Comparison of ENCODE assay signal across 8 mouse cellular contexts in genomic region chr10:127123436-127123805, GRCm38 (mm10). TPM values are rescaled to one million over a fixed set of nuclear protein-coding genes. Genes with fewer than 3 reads are reported as not detected.
A peak's percentile ranks its signal among the peaks of the same experiment; 100 is the strongest.
DNase-seq lines count a peak whose midpoint lies in the region; ATAC-seq and TF ChIP-seq lines count a peak whose summit lies in the region.

No protein-coding gene starts in this region.

- H3K4me2 ChIP-seq in limb, embryonic 13.5 days (replicated peaks) = peak overlapping the region; percentile 62
- peak overlapping the region; percentile 72 for H3K4me2 ChIP-seq in midbrain, embryonic 16.5 days (ENCODE audit: low read length)

- DNase-seq in thymus, adult 2 months = peak; percentile 60
- no peak for DNase-seq in thymus, adult 18-20 months
- peak; percentile 84 for DNase-seq in kidney, adult 9 months
- peak; percentile 46 to 67 for DNase-seq in spleen, postnatal 36 days (ENCODE audit: low spot score in 2 of 2)

- no peak for TF ChIP-seq CTCF in thymus, adult 2 months (IDR thresholded peaks at IDR 0.05; ENCODE audit: borderline replicate concordance, control insufficient read depth, extremely low read depth, insufficient read depth, low read length, poor library complexity)
- peak; percentile 70 for TF ChIP-seq CTCF in cortical plate, adult 2 months (IDR thresholded peaks at IDR 0.05; ENCODE audit: extremely low read depth, insufficient read depth, low read length)

- 48% methylated on average over 4 of the region's 4 CpGs for WGBS in thymus, adult 2 months
- 10% methylated on average over 4 of the region's 4 CpGs for WGBS in limb, embryonic 13.5 days
- WGBS in midbrain, embryonic 16.5 days = 5% methylated on average over 4 of the region's 4 CpGs

- peak overlapping the region; percentile 48; the same call in 1 of the 2 replicates for H3K9ac ChIP-seq in limb, embryonic 13.5 days
- H3K9ac ChIP-seq in midbrain, embryonic 16.5 days (ENCODE audit: low read depth, low read length) = peak overlapping the region; percentile 55

- no peak overlapping the region for H3K27ac ChIP-seq in thymus, adult 2 months (ENCODE audit: control insufficient read depth, insufficient read depth, low read length)
- H3K27ac ChIP-seq in cortical plate, adult 2 months (ENCODE audit: insufficient read depth, low read length) = peak overlapping the region; percentile 41; the same call in 1 of the 2 replicates
- H3K27ac ChIP-seq in limb, embryonic 13.5 days = no peak overlapping the region
- H3K27ac ChIP-seq in midbrain, embryonic 16.5 days (ENCODE audit: low read length) = peak overlapping the region; percentile 85

- H3K36me3 ChIP-seq in thymus, adult 2 months (ENCODE audit: control insufficient read depth, insufficient read depth, low read length) = peaks cover 6% of the 10 kb centered on the region
- H3K36me3 ChIP-seq in limb, embryonic 13.5 days = peaks cover 12% of the 10 kb centered on the region
- peaks cover 7% of the 10 kb centered on the region for H3K36me3 ChIP-seq in midbrain, embryonic 16.5 days (ENCODE audit: control insufficient read depth, insufficient read depth, low read length)

- no peaks in the 10 kb centered on the region for H3K27me3 ChIP-seq in thymus, adult 2 months (ENCODE audit: control insufficient read depth, insufficient read depth, low read length)
- H3K27me3 ChIP-seq in limb, embryonic 13.5 days = no peaks in the 10 kb centered on the region
- H3K27me3 ChIP-seq in midbrain, embryonic 16.5 days (ENCODE audit: control insufficient read depth, insufficient read depth, low read depth, low read length) = no peaks in the 10 kb centered on the region

- ATAC-seq in granulocyte monocyte progenitor cell, adult 5-6 weeks (replicated peaks; ENCODE audit: poor library complexity, severe bottlenecking) = peak; percentile 20; the same call in 1 of the 2 replicates
- no peak for ATAC-seq in limb, embryonic 13.5 days (ENCODE audit: low FRiP score, low read depth)
- ATAC-seq in midbrain, embryonic 16.5 days = no peak

- H3K9me3 ChIP-seq in limb, embryonic 13.5 days = no peaks in the 10 kb centered on the region
- no peaks in the 10 kb centered on the region for H3K9me3 ChIP-seq in midbrain, embryonic 16.5 days (replicated peaks; ENCODE audit: control insufficient read depth, low read length, poor library complexity, severe bottlenecking)

- no peak overlapping the region for H3K4me3 ChIP-seq in thymus, adult 2 months (ENCODE audit: control insufficient read depth, insufficient read depth, low read length)
- peak overlapping the region; percentile 4; the same call in 1 of the 2 replicates for H3K4me3 ChIP-seq in cortical plate, adult 2 months (ENCODE audit: insufficient read depth, low read length)
- peak overlapping the region; percentile 34 for H3K4me3 ChIP-seq in limb, embryonic 13.5 days
- H3K4me3 ChIP-seq in midbrain, embryonic 16.5 days (ENCODE audit: low read depth, low read length) = peak overlapping the region; percentile 27

- TF ChIP-seq POLR2A in thymus, adult 2 months (IDR thresholded peaks at IDR 0.05; ENCODE audit: control insufficient read depth, extremely low read depth, insufficient read depth, low read length, poor library complexity) = no peak
- TF ChIP-seq POLR2A in cortical plate, adult 2 months (IDR thresholded peaks at IDR 0.05; ENCODE audit: extremely low read depth, insufficient read depth, low read length) = no peak

- H3K4me1 ChIP-seq in thymus, adult 2 months (replicated peaks; ENCODE audit: control insufficient read depth, insufficient read depth, low read length) = peaks cover 6% of the 10 kb centered on the region
- H3K4me1 ChIP-seq in cortical plate, adult 2 months (ENCODE audit: control insufficient read depth, insufficient read depth, low read length) = no peaks in the 10 kb centered on the region; the same call in 1 of the 2 replicates
- peaks cover 18% of the 10 kb centered on the region for H3K4me1 ChIP-seq in limb, embryonic 13.5 days
- peaks cover 17% of the 10 kb centered on the region for H3K4me1 ChIP-seq in midbrain, embryonic 16.5 days (ENCODE audit: control insufficient read depth, insufficient read depth, low read length)

RNA-seq across cellular contexts. Expression of gene Os9, which starts 2.5 kb away (rescaled TPM):
- polyA plus RNA-seq in thymus, adult 2 months (2012; rRNA removed) = 97.0 and 106 TPM in 2 replicates
- 106 TPM in 2 replicates for polyA plus RNA-seq in cortical plate, adult 2 months (2012; rRNA removed)
- total RNA-seq in granulocyte monocyte progenitor cell, adult 5-6 weeks (2014; fragmentation: Nextera tagmentation) = 73.3 and 80.0 TPM in 2 replicates
- total RNA-seq in granulocyte monocyte progenitor cell, adult 5-6 weeks (2017) = 202 and 218 TPM in 2 replicates
- 80.8 and 84.9 TPM in 2 replicates for polyA plus RNA-seq in limb, embryonic 13.5 days (2015; fragmentation: Nextera tagmentation; extraction: Ambion mirVana)
- 132 and 138 TPM in 2 replicates for polyA plus RNA-seq in midbrain, embryonic 16.5 days (2015; fragmentation: Nextera tagmentation; extraction: Ambion mirVana)

RNA-seq across cellular contexts. Expression of gene B4galnt1, which starts 41.6 kb away (rescaled TPM):
- polyA plus RNA-seq in thymus, adult 2 months (2012; rRNA removed) = 196 and 239 TPM in 2 replicates
- polyA plus RNA-seq in cortical plate, adult 2 months (2012; rRNA removed) = 127 and 129 TPM in 2 replicates
- total RNA-seq in granulocyte monocyte progenitor cell, adult 5-6 weeks (2014; fragmentation: Nextera tagmentation) = 288 and 308 TPM in 2 replicates
- 141 and 161 TPM in 2 replicates for total RNA-seq in granulocyte monocyte progenitor cell, adult 5-6 weeks (2017)
- polyA plus RNA-seq in limb, embryonic 13.5 days (2015; fragmentation: Nextera tagmentation; extraction: Ambion mirVana) = 6.2 and 6.9 TPM in 2 replicates
- 60.7 and 71.7 TPM in 2 replicates for polyA plus RNA-seq in midbrain, embryonic 16.5 days (2015; fragmentation: Nextera tagmentation; extraction: Ambion mirVana)

RNA-seq across cellular contexts. Expression of gene Agap2, which starts 48.3 kb away (rescaled TPM):
- polyA plus RNA-seq in thymus, adult 2 months (2012; rRNA removed) = 123 and 149 TPM in 2 replicates
- 383 and 414 TPM in 2 replicates for polyA plus RNA-seq in cortical plate, adult 2 months (2012; rRNA removed)
- total RNA-seq in granulocyte monocyte progenitor cell, adult 5-6 weeks (2014; fragmentation: Nextera tagmentation) = 26.3 and 27.2 TPM in 2 replicates
- total RNA-seq in granulocyte monocyte progenitor cell, adult 5-6 weeks (2017) = 18.8 and 34.4 TPM in 2 replicates
- polyA plus RNA-seq in limb, embryonic 13.5 days (2015; fragmentation: Nextera tagmentation; extraction: Ambion mirVana) = 0.29 and 0.43 TPM in 2 replicates
- 5.1 and 5.3 TPM in 2 replicates for polyA plus RNA-seq in midbrain, embryonic 16.5 days (2015; fragmentation: Nextera tagmentation; extraction: Ambion mirVana)

RNA-seq across cellular contexts. Expression of gene Tspan31, which starts 53.4 kb away (rescaled TPM):
- 39.5 and 45.2 TPM in 2 replicates for polyA plus RNA-seq in thymus, adult 2 months (2012; rRNA removed)
- polyA plus RNA-seq in cortical plate, adult 2 months (2012; rRNA removed) = 81.3 and 88.3 TPM in 2 replicates
- total RNA-seq in granulocyte monocyte progenitor cell, adult 5-6 weeks (2014; fragmentation: Nextera tagmentation) = 92.4 and 102 TPM in 2 replicates
- 82.5 and 82.6 TPM in 2 replicates for total RNA-seq in granulocyte monocyte progenitor cell, adult 5-6 weeks (2017)
- polyA plus RNA-seq in limb, embryonic 13.5 days (2015; fragmentation: Nextera tagmentation; extraction: Ambion mirVana) = 174 and 188 TPM in 2 replicates
- 105 and 110 TPM in 2 replicates for polyA plus RNA-seq in midbrain, embryonic 16.5 days (2015; fragmentation: Nextera tagmentation; extraction: Ambion mirVana)

RNA-seq across cellular contexts. Expression of gene Slc26a10, which starts 57.0 kb away (rescaled TPM):
- polyA plus RNA-seq in thymus, adult 2 months (2012; rRNA removed) = 3.6 and 6.4 TPM in 2 replicates
- 8.7 TPM in 2 replicates for polyA plus RNA-seq in cortical plate, adult 2 months (2012; rRNA removed)
- 0.15 TPM in 1 of 2 replicates, not detected in the other for total RNA-seq in granulocyte monocyte progenitor cell, adult 5-6 weeks (2014; fragmentation: Nextera tagmentation)
- total RNA-seq in granulocyte monocyte progenitor cell, adult 5-6 weeks (2017) = 0.26 and 0.88 TPM in 2 replicates
- polyA plus RNA-seq in limb, embryonic 13.5 days (2015; fragmentation: Nextera tagmentation; extraction: Ambion mirVana) = 1.4 and 1.6 TPM in 2 replicates
- 1.1 and 1.2 TPM in 2 replicates for polyA plus RNA-seq in midbrain, embryonic 16.5 days (2015; fragmentation: Nextera tagmentation; extraction: Ambion mirVana)

Comparison
In these comparisons a context has a peak if more than half of its experiments do, and no peak if none do; other contexts are left out.
1. DNase-seq: peak in thymus, adult 2 months (single experiment), kidney, adult 9 months (single experiment) and spleen, postnatal 36 days (2 of 2); none in thymus, adult 18-20 months (0 of 2).
2. H3K27ac ChIP-seq: peak in cortical plate, adult 2 months (single experiment) and midbrain, embryonic 16.5 days (single experiment); none in thymus, adult 2 months (single experiment) and limb, embryonic 13.5 days (single experiment).
3. RNA of gene Agap2, which starts 48.3 kb away (polyA plus RNA-seq): 383 to 414 TPM in cortical plate, adult 2 months and 123 to 149 TPM in thymus, adult 2 months; 5.1 to 5.3 TPM in midbrain, embryonic 16.5 days and 0.29 to 0.43 TPM in limb, embryonic 13.5 days; every median in the first group is over 10 times any median in the second.